Mouse (Mus musculus) embryonic facial prominence, embryonic 13.5 days (tissue): ENCODE data around the gene Bub1. TPM values are rescaled to one million over a fixed set of nuclear protein-coding genes. Genes with fewer than 3 reads are reported as not detected.

ENCODE experiments used
- ATAC-seq: fragments of 200-750 bp; cut with Nextera tagmentation; 2 replicates; pipeline ENCODE4 v1.8.0; 2017; ENCODE audit warnings: low read depth; ENCODE audit not compliant: insufficient number of reproducible peaks, insufficient read depth, low FRiP score, low TSS enrichment
- H3K27ac ChIP-seq: fragments of 300-500 bp; sonication (generic); 2 replicates; pipeline ENCODE4 v1.5.1; 2015; ENCODE audit warnings: moderate library complexity, mild to moderate bottlenecking, inconsistent platforms
- H3K27me3 ChIP-seq: fragments of 300-500 bp; sonication (generic); 2 replicates; pipeline ENCODE4 v1.6.1; 2015; ENCODE audit warnings: mild to moderate bottlenecking, inconsistent platforms
- H3K36me3 ChIP-seq: fragments of 300-500 bp; sonication (generic); 2 replicates; pipeline ENCODE4 v1.6.1; 2015; ENCODE audit warnings: mild to moderate bottlenecking, inconsistent platforms
- H3K4me1 ChIP-seq: fragments of 300-500 bp; sonication (generic); 2 replicates; pipeline ENCODE4 v1.6.1; 2015; ENCODE audit warnings: inconsistent platforms
- H3K4me2 ChIP-seq: fragments of 300-500 bp; sonication (generic); 2 replicates; pipeline ENCODE4 v1.6.1; 2015; ENCODE audit warnings: moderate library complexity, mild to moderate bottlenecking, inconsistent platforms
- H3K4me3 ChIP-seq: fragments of 300-500 bp; sonication (generic); 2 replicates; pipeline ENCODE4 v1.5.1; 2015; ENCODE audit warnings: mild to moderate bottlenecking, inconsistent platforms
- H3K9ac ChIP-seq: fragments of 300-500 bp; sonication (generic); 2 replicates; pipeline ENCODE4 v1.6.1; 2015; ENCODE audit warnings: mild to moderate bottlenecking, inconsistent platforms
- H3K9me3 ChIP-seq: fragments of 300-500 bp; sonication (generic); 2 replicates; pipeline ENCODE4 v1.6.1; 2016; ENCODE audit warnings: inconsistent platforms
- WGBS: fragments of 180-500 bp; shearing (Covaris S2); methylation state at CpG from one replicate; pipeline ENCODE4 v1.1.7; 2015; ENCODE audit warnings: mixed read lengths; 5-methylcytosine and 5-hydroxymethylcytosine counted together
- polyA plus RNA-seq: library from polyadenylated mRNA; unstranded; fragments of >200 nt; fragmentation: Nextera tagmentation; extraction: Ambion mirVana; gene quantifications from 2 replicates; pipeline ENCODE4 v1.2.1, GENCODE M21; 2015

The Bub1 gene
- polyA plus RNA-seq, 1 experiment from 2014 or later = 52.3 TPM

DNA sequence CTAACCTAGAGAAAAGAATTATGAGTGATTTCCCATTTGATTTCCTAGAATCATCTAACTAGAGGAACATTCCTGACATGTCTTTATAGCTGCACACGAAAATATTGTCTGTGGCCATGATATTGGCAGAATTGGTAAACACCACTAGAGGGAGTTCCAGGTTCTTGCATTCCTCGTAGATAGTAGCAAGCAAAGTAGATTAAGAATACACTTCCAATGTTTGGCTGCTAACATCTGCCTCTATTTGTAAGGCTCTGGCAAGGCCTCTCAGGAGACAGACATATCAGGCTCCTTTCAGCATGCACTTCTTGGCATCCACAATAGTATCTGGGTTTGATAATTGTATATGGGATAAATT, 1.1 kb upstream of the Bub1 start:
- Histone ChIP-seq H3K4me2 (no peak overlapping the region), H3K9ac (no peak overlapping the region), H3K27ac (no peak overlapping the region), H3K9me3 (no peaks in the 10 kb centered on the region), H3K4me3 (no peak overlapping the region), H3K4me1 (peaks cover 14% of the 10 kb centered on the region; the same call in 1 of the 2 replicates), H3K27me3 (peaks cover 9% of the 10 kb centered on the region), H3K36me3 (0 out of 2 replicates have a peak, but pooled peaks cover 4% of the 10 kb centered on the region)
- WGBS = 17% methylated on average over 2 of the region's 2 CpGs
- ATAC-seq = no peak

DNA sequence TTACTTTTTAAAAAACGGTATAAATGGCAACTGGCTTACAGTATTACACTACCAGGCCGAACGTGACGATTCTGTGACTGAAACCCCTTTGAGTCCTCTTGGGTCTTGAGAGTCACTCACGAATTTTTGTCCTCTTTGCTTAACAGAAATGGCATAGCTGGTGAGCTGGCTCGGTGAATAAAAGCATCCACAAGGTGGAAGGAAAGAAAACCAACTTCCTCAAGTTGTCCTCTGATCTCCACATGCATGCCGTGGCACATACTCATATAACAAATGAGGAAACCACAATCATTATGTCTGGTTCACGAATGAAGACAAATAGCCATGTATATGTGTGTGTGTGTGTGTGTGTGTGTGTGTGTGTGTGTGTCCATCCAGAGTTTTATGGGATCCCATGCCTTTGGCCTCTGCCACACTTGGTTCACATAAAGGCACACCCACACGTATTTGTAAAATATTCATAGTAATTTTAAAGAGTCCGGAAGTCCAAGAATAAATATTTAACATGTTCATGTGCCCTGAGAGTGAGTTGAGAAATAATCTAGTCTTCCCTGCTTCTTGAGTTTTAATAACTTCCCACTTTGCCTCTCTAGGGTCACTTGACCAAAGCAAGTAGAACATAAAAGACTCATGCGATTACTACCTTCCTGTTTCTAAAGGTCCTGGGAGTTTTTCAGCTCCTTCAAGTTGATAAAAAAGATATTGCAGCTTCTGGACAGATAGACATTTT, 603 bp upstream of the Bub1 start:
- WGBS = 37% methylated on average over 11 of the region's 11 CpGs
- Histone ChIP-seq H3K4me3 (peak overlapping the region; percentile 78), H3K36me3 (peaks cover 4% of the 10 kb centered on the region), H3K27ac (0 out of 2 replicates have a peak overlapping the region, but pooled peaks have one; percentile 11), H3K4me1 (peaks cover 14% of the 10 kb centered on the region; the same call in 1 of the 2 replicates), H3K27me3 (peaks cover 4% of the 10 kb centered on the region), H3K9ac (peak overlapping the region; percentile 74), H3K9me3 (no peaks in the 10 kb centered on the region), H3K4me2 (peak overlapping the region; percentile 77)
- peak; percentile 52; the same call in 1 of the 2 replicates for ATAC-seq

DNA sequence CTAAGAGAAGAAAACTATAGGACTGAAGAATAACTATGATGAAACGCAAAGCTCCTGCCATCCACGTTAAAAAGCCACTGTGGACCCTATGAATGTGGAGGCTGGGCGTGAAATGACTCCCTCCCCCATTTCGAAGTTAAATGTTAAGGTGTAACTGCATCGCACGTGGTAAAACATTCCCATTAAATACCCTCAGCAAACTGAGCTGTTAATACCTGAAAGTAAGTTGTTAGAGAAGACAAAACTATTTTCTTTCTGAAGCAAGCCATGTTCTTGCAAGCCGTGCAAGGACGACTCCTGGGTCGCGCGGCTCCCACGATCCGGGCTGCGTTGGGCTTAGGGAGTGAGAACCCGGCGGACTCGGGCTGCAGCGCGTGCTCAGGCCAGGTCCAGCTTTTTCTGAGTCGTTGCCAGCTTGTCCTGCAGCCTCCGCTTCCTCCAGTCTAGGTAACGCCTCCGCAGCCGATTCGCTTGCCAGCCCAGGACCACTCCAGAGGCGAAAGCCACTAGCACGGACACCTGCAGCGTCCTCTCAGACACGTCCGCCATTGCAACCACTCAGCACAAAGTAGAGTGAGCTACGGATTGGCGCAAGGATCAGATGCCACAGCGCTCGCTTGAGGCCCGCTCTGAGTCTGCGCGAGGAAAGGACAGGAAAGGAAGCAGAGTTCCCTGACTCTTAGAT, 39.6 kb downstream of the Bub1 start, which contains the start of gene Mtln:
Gene Mtln (minus strand): TSS at position 570 of the 685 bp plus-strand sequence.
- peak within 1 kb of the TSS; percentile 80 for H3K27ac ChIP-seq
- peak within 1 kb of the TSS; percentile 70 for H3K4me3 ChIP-seq
- peak within 1 kb of the TSS; percentile 67 for H3K4me2 ChIP-seq
- H3K9ac ChIP-seq = peak within 1 kb of the TSS; percentile 80
- no peaks in the 10 kb centered on the region for H3K27me3 ChIP-seq
- H3K4me1 ChIP-seq = peaks cover 20% of the 10 kb centered on the region
- no peaks in the 10 kb centered on the region for H3K9me3 ChIP-seq
- no peaks in the 10 kb centered on the region for H3K36me3 ChIP-seq
- WGBS = 2% methylated on average over 37 of the region's 37 CpGs
- ATAC-seq = peak; percentile 95

DNA sequence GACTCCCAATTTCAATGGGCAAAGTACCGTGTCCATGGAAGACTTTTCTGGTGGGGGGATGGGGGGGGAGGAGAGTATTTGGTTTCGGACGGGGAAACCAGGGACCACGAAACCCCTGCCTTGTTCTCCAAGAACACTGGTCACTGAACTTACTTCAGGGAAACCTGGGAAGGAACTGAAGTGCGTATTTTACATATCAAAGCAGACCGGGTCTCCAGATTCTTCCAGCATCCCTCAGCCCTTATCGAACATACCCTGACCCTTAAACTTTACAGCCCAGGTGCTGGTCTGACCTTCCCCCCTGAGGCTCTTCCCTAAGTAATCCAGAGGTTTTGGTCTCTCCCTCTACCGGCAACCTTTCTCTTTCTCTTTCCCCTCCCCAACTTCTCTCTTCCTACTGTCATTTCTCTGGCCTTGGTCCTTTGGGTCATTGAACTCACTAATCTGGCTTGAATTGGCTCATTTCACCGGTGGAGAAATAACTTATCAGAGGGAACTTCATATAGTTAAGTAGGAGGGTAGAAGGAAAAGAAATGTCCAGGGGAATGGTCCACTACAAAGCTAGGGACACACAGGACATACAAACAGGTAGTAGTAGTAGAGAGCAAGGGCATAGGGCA, 41.9 kb downstream of the Bub1 start:
- Histone ChIP-seq H3K27ac (no peak overlapping the region), H3K4me1 (peaks cover 20% of the 10 kb centered on the region), H3K4me3 (peak overlapping the region; percentile 74; the same call in 1 of the 2 replicates), H3K36me3 (no peaks in the 10 kb centered on the region), H3K9ac (peak overlapping the region; percentile 83), H3K27me3 (no peaks in the 10 kb centered on the region), H3K9me3 (no peaks in the 10 kb centered on the region), H3K4me2 (peak overlapping the region; percentile 65)
- no peak for ATAC-seq
- 17% methylated on average over 9 of the region's 9 CpGs for WGBS

DNA sequence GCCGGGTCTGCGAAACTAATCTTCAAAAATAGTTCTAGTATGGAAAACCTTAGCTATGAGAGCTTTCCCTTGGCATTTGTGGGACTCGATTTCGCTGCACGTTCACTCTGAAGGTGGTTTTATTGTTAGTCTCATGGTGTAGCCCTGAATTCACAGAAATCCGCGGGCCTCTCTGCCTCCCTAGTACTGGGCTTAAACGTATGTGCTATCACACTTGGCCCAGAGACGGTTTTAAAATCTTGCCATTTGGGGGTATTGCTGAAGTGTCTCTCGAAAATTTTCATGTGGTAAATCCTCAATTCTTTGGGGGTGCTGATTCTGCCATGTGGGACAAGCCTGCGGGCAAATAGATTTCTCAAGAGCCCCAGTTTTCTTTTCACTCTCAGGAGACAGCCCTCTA, 42.5 kb downstream of the Bub1 start:
- WGBS = 4% methylated on average over 11 of the region's 11 CpGs
- H3K4me1 ChIP-seq = peaks cover 20% of the 10 kb centered on the region
- peak overlapping the region; percentile 70 for H3K27ac ChIP-seq
- no peaks in the 10 kb centered on the region for H3K36me3 ChIP-seq
- H3K9ac ChIP-seq = peak overlapping the region; percentile 83
- peak overlapping the region; percentile 74 for H3K4me3 ChIP-seq
- H3K4me2 ChIP-seq = peak overlapping the region; percentile 65
- H3K9me3 ChIP-seq = no peaks in the 10 kb centered on the region
- no peak for ATAC-seq
- H3K27me3 ChIP-seq = no peaks in the 10 kb centered on the region

DNA sequence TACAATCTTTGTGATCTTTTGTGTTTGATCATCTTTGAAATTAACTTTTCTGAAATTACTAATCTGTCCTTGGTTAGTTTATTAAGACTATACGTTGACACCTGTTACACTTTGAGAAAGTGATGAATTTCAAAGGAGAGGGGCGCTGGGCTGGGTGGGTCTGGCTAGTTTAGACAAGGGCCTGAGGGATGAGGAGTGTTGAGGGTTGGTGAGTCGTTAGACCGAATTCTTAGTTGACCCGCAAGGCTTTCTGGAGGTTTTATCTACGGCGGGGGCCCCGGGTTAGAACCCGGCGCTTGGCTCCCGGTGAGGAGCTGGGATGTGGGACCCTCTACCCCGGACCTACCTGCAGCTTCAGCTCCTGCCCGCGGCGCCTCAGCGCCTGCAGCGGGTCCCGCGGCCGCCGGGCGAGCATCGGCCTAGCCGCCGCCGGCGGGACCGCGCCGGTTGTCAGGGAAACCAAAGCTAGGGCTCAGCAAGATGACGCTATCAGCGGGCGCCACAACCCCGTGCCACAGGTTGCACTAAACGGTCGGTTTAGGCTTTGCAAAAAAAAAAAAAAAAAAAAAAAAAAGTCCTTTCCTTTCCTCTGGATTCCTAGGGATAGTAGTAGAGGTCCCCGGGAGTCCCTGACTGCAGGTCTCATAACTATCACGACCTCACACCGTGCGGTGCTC, 43.1 kb downstream of the Bub1 start, which contains the start of gene Nphp1:
Gene Nphp1 (minus strand): TSS at position 458 of the 677 bp plus-strand sequence.
- no peaks in the 10 kb centered on the region for H3K27me3 ChIP-seq
- H3K27ac ChIP-seq = peak within 1 kb of the TSS; percentile 70
- WGBS = under 1% methylated on average over 40 of the region's 40 CpGs
- H3K36me3 ChIP-seq = no peaks in the 10 kb centered on the region
- H3K9ac ChIP-seq = peak within 1 kb of the TSS; percentile 83
- peak within 1 kb of the TSS; percentile 65 for H3K4me2 ChIP-seq
- H3K4me3 ChIP-seq = peak within 1 kb of the TSS; percentile 74
- H3K4me1 ChIP-seq = peaks cover 20% of the 10 kb centered on the region
- no peaks in the 10 kb centered on the region for H3K9me3 ChIP-seq
- ATAC-seq = peak; percentile 73; the same call in 1 of the 2 replicates

DNA sequence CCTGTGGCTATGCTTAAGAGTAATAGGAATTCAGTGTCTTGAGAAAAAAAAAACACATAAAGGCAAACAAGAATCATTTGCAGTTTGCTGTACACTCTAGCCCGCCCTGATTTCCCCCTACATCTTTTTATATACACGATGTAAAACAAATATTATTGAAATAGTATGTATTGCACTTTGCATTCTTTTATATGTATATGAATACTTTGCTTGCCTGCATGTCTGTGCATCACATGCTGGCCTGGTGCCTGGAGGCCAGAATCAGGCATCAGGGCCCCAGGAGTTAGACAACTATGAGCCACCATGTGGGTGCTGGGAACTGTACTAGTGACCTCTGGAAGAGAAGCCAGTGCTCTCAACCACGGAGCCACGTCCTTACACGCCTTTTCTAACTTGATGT, 44.4 kb downstream of the Bub1 start:
- no peak overlapping the region for H3K9ac ChIP-seq
- no peak for ATAC-seq
- peaks cover 20% of the 10 kb centered on the region for H3K4me1 ChIP-seq
- H3K36me3 ChIP-seq = no peaks in the 10 kb centered on the region
- H3K27me3 ChIP-seq = no peaks in the 10 kb centered on the region
- H3K4me2 ChIP-seq = no peak overlapping the region
- WGBS = 88% methylated on average over 5 of the region's 5 CpGs
- H3K9me3 ChIP-seq = no peaks in the 10 kb centered on the region
- no peak overlapping the region for H3K27ac ChIP-seq
- H3K4me3 ChIP-seq = no peak overlapping the region

DNA sequence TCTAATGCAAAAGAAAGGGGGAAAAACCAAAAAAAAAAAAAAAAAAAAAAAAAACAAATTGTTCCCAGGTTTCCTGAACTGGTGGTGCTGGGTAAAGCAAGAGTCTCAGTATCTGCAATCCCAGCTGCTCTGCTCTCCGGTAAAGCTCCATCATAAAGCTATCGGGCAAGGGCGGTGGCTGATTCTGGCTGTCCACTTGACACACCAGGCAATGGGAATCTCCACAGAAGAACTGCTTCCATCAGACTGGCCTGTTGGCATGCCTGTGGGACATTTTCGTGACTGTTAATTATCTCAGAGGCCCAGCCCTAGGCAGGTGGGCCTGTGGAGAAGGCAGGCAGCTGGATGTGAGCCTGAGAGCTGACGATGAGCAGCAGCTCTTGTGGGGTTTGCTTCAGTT, 53.2 kb downstream of the Bub1 start:
- 78% methylated on average over 5 of the region's 5 CpGs for WGBS

DNA sequence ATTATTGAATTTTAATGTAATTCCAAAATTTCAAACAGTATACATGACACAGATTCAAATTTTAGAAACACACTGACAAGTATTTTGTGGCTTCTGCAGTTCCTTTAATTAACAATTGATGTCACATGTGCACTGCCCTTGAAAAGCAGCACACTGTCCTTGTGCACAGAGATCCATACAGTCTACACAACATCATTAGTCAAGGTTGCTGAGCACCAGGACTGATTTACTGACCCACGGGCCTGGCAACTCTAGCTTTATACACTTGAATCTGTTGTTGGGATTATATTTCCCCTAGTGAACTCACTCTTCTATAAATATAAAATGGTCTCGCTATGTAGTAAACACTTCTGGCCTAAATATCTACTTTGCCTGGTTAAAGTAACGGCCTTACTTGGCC, 56.7 kb downstream of the Bub1 start:
- H3K4me1 ChIP-seq = peaks cover 5% of the 10 kb centered on the region; the same call in 1 of the 2 replicates
- H3K36me3 ChIP-seq = peaks cover 51% of the 10 kb centered on the region
- H3K4me2 ChIP-seq = no peak overlapping the region
- H3K27me3 ChIP-seq = no peaks in the 10 kb centered on the region
- no peak overlapping the region for H3K27ac ChIP-seq
- no peak overlapping the region for H3K9ac ChIP-seq
- no peak overlapping the region for H3K4me3 ChIP-seq
- WGBS = 74% methylated on average over 3 of the region's 3 CpGs
- H3K9me3 ChIP-seq = no peaks in the 10 kb centered on the region
- no peak for ATAC-seq

More for the DNA sequence above, 53.2 kb downstream of the Bub1 start:
- Histone ChIP-seq H3K36me3 (peaks cover 34% of the 10 kb centered on the region), H3K4me2 (no peak overlapping the region), H3K9ac (no peak overlapping the region), H3K27me3 (no peaks in the 10 kb centered on the region), H3K4me3 (no peak overlapping the region), H3K9me3 (no peaks in the 10 kb centered on the region), H3K27ac (no peak overlapping the region), H3K4me1 (peaks cover 5% of the 10 kb centered on the region; the same call in 1 of the 2 replicates)
- ATAC-seq = no peak

DNA sequence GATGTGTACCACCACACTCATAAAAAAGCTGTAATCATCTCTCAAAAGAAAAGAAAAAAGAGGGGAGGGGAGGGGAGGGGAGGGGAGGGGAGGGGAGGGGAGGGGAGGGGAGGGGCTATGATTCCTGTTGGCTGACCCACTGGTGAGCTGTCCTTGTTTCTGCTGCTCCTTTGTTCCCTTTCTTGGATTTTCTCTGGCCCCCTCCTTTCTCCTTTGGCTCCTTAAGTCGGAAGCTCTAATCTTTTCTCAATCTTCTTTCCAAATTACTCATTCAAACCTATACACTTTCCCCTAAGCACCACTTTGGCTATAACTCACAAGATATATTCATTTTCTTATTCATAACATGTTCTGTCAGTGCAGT, 57.1 kb downstream of the Bub1 start:
- Histone ChIP-seq H3K36me3 (peaks cover 52% of the 10 kb centered on the region), H3K27ac (no peak overlapping the region), H3K4me3 (no peak overlapping the region), H3K9ac (no peak overlapping the region), H3K9me3 (no peaks in the 10 kb centered on the region), H3K27me3 (no peaks in the 10 kb centered on the region), H3K4me1 (peaks cover 5% of the 10 kb centered on the region; the same call in 1 of the 2 replicates), H3K4me2 (no peak overlapping the region)
- ATAC-seq = no peak
- 9% methylated on average over 1 of the region's 1 CpGs for WGBS
